Mouse (Mus musculus) adrenal gland, adult 8-10 months (tissue): ENCODE results near the gene Tnfrsf25. TPM values are rescaled to one million over a fixed set of nuclear protein-coding genes. Genes with fewer than 3 reads are reported as not detected.

Experiments used
- DNase-seq: peaks from one replicate; pipeline ENCODE4 v3.0.0; 2022
- total RNA-seq, 4 experiments: library from RNA; stranded (reverse); gene quantifications; 2 replicates each; pipeline ENCODE4 v1.2.4; 2022

The Tnfrsf25 gene
- total RNA-seq, 4 experiments from 2014 or later, result 0.73 to 2.0 (median 1.3) TPM

DNA sequence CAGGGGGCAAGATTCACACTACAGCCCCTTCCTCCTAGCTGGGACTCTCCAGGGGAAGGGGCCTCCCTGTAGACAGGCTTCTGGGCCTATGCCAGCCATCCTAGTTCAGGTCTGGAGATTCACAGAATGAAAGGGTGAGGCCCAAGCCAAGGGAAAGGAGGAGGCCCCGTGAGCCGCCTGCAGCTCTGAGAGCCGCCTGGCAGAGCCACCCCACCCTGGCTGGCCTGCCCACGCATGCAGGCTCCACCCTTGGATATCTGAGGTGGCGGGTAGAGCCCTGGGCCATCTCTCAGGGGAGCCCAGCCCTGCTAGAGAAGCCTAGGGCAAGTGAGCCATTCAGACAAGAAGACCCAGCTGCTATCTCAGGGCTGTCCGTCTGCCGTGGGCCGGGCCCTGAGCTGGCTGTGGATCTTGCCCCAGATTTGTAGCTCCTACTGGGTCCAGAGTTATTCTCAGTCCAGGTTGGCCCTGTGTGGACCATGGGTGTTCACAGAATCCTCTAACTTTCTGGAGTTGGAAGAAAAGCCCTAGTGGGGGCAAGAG, 22.9 kb upstream of the Tnfrsf25 start:
- no peak for DNase-seq

DNA sequence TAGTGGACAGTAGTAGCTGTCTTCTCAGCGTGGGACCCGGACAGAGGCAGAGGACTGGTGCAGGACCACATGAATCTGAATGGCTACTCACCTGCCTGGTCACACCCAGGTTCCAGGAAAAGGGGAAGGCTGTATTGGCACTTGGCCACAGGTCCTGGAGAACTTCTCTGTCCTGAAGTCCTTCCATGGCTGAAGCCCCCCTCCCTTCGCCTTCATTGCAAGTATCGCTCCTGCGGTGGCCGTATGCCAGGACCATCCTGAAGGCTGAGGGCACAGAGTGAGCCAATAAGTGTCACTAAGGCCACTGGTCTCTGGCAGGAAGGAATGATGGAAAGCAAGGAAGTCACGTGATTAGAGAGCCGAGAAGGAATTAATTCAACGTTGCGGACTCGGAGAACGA, 21.5 kb upstream of the Tnfrsf25 start:
- DNase-seq, result no peak

DNA sequence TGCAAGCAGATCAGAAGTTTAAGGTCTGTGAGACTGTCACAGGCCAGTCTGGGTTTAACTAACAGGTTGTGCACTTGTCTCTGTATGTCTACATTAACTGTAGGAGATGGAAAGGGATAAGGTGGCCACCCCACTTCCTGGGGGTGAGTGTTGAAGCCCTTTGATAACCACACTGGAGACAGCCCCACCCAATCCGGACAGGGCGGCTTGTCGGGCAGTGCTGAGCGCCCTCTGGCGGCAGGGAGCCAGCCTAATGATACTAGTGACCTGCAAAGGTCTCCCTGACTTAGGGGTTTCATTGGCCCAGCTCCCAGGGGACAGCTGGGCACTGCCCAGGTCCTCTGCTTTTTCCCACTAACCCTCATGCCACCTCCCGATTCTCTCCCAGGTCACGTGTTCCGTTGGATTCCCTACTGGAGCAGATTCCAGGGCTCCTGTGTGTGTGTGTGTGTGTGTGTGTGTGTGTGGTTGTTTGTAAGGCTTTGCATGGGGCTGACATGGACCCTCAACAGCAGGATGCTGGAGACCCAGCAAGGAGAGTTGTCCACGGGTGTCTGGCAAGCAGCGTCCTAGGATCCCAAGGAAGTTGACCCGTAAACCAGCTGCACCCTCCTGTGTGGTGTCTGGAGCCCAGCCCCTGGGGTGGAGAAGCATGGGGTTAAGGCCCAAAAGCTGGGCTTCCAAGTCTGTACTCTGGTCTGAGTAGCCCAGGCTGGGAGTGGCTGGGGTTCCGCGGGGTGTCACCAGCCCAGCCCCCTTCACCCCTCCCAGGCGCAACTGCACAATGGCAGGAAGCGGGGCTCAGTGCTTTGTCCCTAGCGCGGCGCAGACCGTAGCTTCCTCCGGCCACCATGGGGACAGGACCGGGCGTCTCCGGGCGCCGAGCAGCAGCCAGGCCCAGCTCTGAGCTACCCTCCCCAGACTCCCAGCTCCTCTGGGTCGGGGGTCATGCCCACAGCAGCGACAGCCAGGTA, 19.5 kb upstream of the Tnfrsf25 start:
- peak; percentile 62 for DNase-seq

DNA sequence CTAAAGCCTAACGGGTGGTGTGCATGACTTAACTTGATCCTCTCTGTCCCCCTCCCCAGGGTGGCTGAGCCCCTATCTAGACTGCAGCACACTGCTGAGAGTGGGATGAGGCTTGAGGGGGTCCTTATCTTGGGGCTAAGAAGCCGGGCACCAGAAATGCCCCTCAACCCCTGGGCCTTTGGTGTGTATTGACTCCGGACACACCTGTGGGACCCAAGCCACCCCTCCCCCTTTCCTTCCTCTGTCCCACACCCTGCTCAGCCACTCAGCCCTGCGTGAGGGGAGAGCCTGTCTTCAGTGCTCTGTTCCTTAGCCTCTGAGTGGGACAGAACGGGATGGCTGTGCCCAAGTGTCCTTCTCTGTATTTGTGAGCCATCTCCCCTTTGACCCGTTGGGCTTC, 18.8 kb upstream of the Tnfrsf25 start:
- DNase-seq, result no peak

DNA sequence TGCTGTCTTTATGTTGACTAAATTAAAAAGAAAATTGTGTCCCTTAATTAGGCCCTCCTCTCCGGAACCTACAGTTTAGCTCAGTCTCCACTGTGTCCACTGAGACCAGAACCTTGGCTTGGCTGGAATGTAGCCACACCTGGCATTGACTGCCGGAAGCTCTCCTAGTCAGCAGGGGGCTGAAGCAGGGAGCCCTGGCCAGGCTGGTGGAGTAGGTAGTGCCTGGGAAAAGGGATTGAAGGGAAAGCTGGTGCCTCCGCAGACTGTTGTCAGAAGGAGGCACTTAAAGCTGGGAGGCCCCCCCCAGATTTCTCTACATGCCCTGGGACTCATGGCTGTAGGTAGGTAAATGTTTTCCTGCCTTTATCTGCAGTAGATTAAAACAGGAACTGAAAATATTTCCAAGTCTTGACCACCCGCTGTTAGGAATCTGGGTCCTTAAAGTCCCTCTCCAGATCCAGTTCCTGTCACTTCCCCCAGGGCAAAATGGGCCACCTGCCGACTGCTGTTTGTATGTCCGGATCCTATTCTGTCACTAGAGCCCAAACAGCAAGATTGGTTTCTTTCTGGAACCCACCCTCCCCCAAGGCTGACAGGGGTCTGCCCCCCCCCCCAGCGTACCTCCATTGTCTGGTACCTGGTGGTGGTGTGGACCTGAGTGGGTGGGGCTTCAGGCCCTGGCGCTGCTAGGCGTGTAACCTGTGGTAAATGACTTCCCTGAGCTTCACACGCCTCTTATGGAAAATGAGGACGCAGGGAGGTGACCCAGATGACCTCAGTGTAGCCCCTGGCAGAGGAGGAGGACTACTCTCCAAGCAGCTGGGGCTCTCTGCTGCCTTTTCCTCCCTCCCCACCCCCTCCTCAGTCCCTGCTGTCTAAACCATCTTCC, 17.6 kb upstream of the Tnfrsf25 start:
- DNase-seq, result no peak

DNA sequence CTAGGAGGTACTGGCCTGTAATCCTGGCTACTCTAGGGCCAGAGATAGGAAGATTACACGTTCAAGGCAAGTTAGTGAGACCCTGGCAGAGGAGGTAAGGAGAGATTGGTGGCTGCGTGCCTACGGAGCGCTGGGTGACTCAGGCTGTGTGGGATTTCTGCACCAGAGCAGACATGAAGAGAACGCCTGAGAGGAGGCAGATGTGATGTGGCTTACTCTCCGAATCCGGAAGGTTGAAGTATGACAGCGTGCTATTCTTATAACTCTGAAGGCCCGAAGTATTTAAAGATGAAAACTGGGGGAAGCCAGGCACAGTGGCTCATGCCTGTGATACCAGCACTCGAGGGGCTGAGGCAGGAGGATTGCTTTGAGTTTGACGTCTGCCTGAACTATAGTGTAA, 15.2 kb upstream of the Tnfrsf25 start:
- DNase-seq, result no peak

DNA sequence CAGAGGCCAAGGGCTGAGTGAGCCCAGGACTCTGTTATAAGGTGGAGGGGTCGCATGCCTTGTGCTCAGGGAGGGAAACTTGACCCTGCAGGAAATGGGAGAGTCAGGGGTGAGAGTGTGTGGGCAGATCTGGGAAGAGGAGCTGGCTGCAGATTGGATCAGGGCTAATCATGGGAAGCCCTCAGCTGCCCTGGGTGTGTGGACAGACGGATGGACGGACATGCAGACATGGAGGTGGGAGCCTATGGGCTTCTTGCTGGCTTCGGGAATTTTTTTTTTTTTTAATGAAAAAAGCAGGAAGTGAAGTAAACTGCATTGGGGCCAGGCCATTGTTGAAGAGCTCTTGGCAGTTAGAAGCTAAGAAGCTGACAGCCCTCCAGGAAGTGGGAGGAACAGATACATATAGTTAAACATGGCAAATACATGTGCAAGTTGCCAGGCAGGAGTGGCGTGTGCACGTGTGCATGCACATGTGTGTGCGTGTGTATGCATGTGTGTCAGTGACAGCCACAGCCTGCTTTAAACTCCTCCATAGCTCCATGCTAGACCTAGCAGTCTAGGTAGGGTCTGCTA, 14.6 kb upstream of the Tnfrsf25 start:
- no peak for DNase-seq

DNA sequence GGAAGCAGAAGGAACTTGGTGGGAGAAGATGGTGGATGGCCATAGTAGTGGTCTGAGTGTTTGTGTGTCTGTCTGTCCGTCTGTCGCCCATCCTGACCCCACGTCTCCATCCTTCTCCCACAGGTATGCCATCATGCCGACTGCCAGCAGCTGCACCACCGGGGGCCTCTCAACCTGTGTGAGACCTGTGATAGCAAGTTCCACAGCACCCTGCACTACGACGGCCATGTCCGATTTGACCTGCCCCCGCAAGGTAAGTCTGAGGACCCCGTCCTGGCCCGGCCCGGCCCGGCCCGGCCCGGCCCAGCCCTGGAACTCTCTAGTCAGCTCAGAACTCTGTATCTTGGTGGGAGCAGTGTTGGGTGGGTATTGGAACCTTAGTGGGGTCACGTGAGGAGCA, 13.8 kb upstream of the Tnfrsf25 start:
- no peak for DNase-seq

DNA sequence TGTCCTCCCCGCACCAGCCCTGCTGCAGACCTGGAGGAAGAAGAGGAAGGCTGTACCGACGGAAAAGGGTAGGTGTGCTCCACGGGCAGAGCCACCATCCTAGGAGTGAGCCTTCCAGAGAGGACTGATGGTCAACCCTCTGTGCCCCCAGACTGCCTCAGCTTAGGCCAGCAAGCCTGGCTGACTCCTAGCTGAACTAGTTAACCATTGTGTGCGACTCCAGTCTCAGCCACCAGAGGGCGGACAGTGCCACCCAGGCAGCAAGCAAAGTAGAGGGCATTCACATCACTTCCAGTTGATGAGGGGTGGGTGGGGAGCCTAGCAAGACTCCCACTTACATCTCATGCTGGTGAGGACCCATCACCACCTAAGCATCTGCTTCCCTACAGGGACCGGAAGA, 12.7 kb upstream of the Tnfrsf25 start:
- DNase-seq, result no peak

DNA sequence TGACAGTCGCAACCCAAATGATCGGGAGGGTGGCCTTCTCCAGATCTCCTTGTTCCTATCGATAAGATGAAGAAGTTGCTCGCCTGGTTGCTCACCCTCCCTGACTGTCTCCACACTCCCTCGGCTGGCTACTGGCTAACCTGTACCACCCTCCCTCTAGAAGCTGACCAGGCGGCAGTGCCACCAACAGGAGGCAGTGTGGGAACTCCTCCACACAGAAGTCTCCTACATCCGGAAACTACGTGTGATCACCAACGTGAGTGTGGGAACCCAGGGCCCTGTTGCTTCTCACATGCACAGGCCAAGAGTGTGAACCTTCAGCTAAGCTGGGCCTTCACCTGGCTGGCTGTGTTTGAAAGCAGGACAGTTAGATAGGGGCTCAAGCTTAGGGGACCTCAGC, 9.0 kb upstream of the Tnfrsf25 start:
- no peak for DNase-seq

DNA sequence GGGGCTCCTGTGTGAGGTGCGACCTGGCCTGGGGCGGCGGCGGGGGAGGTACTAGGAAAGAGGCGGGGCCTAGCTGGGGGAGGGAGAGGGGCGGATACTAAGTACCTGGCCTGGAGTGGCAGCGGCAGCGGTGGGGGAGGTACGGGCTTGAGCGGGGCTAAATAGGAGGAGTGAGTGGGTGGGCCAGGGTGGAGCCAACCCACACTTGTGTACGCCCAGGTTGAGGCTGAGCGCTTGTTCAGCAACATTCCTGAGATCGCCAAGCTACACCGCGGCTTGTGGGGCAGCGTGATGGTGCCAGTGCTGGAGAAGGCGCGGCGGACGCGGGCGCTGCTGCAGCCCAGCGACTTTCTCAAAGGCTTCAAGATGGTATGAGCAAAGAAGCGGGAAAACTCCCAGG, 8.2 kb upstream of the Tnfrsf25 start:
- DNase-seq, result no peak

DNA sequence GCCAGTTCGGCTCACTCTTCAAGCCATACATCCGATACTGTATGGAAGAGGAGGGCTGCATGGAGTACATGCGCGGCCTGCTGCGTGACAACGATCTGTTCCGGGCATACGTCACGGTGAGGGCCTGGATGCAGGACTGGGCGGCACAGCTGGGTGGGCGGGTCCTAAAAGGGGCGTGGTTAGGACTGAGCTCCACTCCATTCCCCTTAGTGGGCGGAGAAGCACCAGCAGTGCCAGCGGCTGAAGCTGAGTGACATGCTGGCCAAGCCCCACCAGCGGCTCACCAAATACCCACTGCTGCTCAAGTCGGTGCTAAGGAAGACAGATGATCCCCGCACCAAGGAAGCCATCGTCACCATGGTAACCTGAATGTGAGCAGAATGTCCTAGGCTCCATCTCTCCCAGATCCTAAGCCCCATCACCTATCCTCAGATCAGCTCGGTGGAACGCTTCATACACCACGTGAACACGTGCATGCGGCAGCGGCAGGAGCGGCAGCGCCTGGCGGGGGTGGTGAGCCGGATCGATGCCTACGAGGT, 7.7 kb upstream of the Tnfrsf25 start:
- DNase-seq, result peak; percentile 79

DNA sequence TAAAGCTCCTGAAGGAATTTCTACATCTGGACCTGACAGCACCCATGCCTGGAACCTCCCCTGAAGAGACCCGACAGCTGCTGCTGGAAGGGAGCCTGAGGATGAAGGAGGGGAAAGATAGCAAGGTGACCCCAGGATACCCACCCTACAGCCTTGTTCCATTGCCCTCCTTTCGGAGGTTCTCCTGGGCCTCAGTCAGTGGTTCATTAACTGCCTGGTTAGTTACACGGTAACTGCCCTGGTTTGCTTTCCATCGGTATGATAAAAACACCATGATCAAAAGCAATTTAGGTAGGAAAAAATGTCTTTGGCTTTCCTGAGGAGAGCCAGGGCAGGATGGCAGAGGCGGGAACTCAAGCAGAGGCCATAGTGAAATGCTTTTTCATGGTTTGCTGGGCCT, 7.1 kb upstream of the Tnfrsf25 start:
- DNase-seq, result no peak

DNA sequence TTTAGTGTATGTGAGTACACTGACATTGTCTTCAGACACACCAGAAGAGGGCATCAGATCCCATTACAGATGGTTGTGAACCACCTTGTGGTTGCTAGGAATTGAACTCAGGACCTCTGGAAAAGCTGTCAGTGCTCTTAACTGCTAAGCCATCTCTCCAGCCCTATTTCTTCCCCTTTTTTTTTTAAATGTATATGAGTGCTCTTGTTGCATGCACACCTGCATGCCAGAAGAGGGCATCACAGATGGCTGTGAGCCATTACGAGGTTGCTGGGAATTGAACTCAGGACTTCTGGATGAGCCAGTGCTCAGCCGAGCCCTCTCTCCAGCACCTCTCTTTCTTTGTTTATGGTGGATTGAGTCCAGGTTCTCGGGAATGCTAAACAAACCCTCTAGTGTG, 6.2 kb upstream of the Tnfrsf25 start:
- DNase-seq, result no peak

DNA sequence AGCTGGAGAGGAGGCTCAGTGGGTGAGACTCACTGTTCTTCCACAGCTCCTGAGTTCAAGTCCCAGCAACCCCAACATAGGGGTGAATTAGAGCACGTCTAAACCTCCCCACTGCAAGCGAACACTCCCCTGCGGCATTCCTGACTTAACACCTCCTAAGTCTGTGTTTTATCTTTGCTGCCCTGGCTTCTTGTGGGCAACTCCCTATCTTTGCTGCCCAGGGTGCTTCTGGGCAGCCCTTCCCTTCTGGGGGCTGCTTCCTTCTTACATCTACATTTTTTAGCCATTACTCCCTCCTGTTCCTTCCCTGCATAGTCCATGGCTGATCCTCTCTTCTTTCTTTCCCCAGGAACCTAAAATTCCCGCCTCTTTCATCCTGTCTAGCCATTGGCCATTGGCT, 5.0 kb upstream of the Tnfrsf25 start:
- no peak for DNase-seq

DNA sequence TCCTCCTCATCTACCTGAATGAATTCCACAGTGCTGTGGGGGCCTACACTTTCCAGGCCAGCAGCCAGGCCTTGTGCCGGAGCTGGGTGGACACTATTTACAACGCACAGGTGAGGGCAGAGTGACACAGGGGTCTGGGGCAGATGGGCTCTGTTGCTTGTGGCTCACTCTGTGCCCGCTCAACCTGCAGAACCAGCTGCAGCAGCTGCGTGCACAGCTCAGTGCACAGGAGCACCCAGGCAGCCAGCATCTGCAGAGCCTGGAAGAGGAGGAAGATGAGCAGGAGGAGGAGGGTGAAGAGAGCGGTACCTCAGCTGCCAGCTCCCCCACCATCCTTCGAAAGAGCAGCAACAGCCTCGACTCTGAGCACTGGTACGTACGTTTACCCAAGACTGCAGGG, 3.4 kb upstream of the Tnfrsf25 start:
- DNase-seq, result no peak

DNA sequence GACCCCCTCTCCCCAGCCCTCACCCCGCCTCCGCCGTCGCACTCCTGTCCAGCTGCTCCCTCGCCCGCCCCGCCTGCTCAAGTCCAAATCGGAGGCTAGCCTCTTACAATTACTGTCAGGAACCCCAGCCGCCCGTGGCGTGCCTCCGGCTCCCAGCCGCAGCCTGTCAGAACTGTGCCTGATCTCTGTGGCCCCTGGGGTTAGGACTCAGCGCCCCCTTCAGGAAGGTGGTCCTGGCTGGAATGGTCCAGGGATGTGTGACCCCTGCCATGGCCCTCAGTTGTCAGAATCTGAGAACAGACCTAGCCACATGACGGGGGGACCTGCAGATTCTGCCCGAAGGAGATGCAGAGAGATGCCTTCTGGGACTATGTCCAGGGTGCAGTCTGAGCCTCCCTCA, 1.7 kb upstream of the Tnfrsf25 start:
- DNase-seq, result no peak

DNA sequence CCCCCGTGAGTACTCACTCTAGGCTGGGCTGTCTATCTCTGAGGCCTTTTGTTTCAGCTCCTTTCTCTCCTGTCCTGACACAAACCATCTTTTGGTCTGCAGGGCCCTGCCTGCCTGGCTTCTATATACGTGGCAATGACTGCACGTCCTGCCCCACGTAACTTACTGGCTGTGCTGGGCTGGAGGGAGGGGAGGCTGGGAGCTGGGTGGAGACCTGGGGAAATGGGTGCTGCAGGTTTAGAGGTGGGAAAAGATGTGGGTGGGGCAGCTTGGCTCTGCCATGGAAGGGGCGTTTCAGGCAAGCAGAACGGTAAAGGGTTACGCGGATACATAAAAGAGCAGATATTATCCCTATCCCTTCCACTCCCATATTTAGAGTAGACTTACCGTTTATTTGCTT, 1.8 kb downstream of the Tnfrsf25 start:
- no peak for DNase-seq

DNA sequence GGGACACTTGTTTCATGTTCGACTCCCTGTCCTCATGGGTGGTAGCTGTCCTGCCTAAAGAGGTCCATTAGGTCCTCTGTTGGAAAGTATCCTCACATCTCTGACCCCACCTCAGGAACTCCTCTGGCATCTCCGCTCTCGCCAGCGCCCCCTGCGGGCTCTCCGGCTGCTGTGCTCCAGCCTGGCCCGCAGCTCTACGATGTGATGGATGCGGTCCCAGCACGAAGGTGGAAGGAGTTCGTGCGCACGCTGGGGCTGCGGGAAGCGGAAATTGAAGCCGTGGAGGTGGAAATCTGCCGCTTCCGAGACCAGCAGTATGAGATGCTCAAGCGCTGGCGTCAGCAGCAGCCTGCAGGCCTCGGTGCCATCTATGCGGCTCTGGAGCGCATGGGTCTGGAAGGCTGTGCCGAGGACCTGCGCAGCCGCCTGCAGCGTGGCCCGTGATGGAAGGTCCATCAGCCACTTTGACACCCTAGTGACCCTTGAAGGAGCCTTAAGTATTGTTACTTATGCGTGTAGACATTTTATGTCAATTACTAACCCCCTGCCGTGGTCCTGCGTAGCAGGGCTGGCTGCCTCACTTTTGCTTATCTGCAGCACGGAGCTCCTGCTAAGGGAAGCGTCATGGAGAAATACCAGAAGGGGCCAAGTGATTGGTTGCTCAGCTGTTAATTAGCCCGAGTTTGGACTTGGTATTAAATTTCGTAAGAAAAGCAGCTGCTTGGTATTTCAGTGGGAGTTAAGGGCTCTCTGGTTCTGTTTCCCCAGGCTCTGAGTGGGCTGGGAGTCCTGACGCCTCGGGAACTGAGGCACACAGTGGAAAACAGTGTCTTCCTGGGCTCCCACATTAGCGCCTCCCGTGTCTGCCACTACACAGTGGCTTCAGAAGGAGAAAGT, 3.9 kb downstream of the Tnfrsf25 start:
- DNase-seq, result no peak

DNA sequence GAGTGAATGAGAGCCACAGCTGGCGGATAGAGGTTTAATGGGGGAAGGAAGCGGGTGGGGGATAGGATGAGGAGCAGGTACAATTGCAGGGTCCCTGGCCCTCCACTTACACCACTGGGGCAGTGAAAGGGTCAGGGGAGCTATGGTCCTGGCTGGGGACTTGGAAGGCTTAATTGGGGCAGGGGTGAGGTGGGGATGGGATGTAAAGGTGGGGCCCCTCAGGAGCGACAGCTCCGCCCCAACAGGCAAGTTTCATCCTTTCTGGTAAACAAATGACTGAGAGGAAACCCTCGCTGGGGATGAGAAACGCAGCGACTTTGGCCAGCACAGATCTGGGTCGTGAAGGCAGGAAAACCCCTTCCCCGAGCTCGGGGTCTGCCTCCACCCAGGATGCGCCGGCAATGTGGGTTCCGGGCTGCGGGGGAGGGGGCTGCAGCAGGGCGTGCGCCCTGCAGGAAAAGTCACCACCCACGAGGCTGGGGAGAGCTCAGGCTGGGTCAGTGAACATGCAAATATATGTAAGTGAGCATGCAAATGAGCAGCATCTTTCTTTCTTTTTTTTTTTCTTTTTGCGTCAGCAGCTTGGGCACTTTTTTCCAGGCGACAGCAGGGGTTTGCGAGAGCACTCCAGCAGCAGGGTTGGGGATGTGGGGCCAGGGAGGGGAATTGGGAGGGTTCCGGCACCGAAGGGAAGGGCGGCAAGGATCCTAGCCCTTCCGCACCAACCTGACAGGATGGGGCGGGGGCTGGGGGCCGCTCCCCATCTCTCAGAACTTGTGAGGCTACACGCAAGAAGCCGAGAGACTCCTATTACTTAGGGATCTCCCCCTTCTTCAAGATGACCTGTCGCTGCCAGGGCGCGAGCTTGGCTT, 4.8 kb downstream of the Tnfrsf25 start:
- no peak for DNase-seq

DNA sequence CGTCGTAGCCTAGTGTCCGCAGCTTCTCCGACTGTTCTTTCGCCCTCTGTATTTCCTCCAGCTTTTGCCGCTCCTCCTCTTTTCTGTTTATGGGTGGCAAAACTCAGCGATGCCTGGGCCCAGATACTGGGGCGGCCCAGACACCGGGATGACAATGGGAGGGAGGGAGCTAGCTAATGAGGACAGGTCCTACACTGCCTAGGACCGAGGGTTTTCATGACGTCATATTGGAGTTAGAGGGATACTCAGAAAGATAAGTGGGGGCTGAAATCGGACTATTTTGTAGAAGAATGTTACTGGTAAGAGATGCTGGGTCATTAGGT, 5.4 kb downstream of the Tnfrsf25 start:
- no peak for DNase-seq
